Mouse (Mus musculus): ENCODE measurements around the gene Aaed1.

DNA sequence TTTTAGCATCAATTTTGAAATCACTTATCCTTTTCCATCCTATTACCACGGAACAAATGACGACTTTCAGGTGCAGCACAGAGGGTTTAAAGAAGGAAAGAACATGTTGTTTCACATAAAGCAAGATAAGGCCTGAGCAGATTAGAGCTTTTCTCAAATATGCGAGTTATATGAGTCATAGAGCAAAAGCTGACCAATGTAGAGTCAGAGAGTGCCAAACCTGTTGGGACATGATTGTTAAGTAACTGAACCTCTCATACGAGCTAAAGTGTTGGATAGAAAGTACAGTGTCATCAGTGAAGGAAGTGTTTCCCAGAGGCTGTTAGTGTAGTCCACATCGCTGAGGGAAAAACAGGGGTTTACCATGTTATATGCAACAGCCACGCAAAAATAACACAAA lies 19.8 kb upstream of the Aaed1 start:
- no peak for TF ChIP-seq CTCF (IDR thresholded peaks at IDR 0.05; ENCODE audit: control insufficient read depth, insufficient read depth, insufficient replicate concordance, low read depth, low read length)
- no peak for TF ChIP-seq POLR2A (IDR thresholded peaks at IDR 0.05; ENCODE audit: control insufficient read depth, low read depth, low read length)

Data from testis, adult 2 months (tissue).